Mouse (Mus musculus): ENCODE measurements around the gene Ly6g6c. TPM values are rescaled to one million over a fixed set of nuclear protein-coding genes. Genes with fewer than 3 reads are reported as not detected.

Gene Ly6g6c
- polyA plus RNA-seq, 1 experiment from 2014 or later: not detected

- Histone ChIP-seq H3K4me2 (replicated peaks) (no peak overlapping the region), H3K4me3 (no peak overlapping the region), H3K9me3 (no peaks in the 10 kb centered on the region), H3K36me3 (no peaks in the 10 kb centered on the region), H3K27me3 (replicated peaks) (0 out of 2 replicates have a peak, but pooled peaks cover 2% of the 10 kb centered on the region), H3K9ac (no peak overlapping the region), H3K27ac (no peak overlapping the region), H3K4me1 (peaks cover 18% of the 10 kb centered on the region)
- ATAC-seq (ENCODE audit: low FRiP score, low read depth): no peak
- 74% methylated on average over 4 of the region's 4 CpGs for WGBS
Observed at GRCm38 (mm10) chr17:35080710-35081109, 15.5 kb downstream of the Ly6g6c start.

- no peak for ATAC-seq (ENCODE audit: low FRiP score, low read depth)
- no peaks in the 10 kb centered on the region for H3K27me3 ChIP-seq (replicated peaks)
- 83% methylated on average over 16 of the region's 16 CpGs for WGBS
Observed at GRCm38 (mm10) chr17:35082841-35083576, 17.8 kb downstream of the Ly6g6c start.

GRCm38 (mm10) chr17:35083929-35084497 lies 18.8 kb downstream of the Ly6g6c start:
- Histone ChIP-seq H3K4me2 (replicated peaks) (no peak overlapping the region), H3K9ac (no peak overlapping the region), H3K27me3 (replicated peaks) (no peaks in the 10 kb centered on the region), H3K9me3 (no peaks in the 10 kb centered on the region), H3K4me1 (no peaks in the 10 kb centered on the region), H3K27ac (no peak overlapping the region), H3K4me3 (no peak overlapping the region), H3K36me3 (no peaks in the 10 kb centered on the region)
- 76% methylated on average over 3 of the region's 3 CpGs for WGBS
- ATAC-seq (ENCODE audit: low FRiP score, low read depth): no peak

More at GRCm38 (mm10) chr17:35082841-35083576, 17.8 kb downstream of the Ly6g6c start:
- no peak overlapping the region for H3K9ac ChIP-seq
- no peaks in the 10 kb centered on the region for H3K36me3 ChIP-seq
- H3K4me2 ChIP-seq (replicated peaks): no peak overlapping the region
- H3K9me3 ChIP-seq: no peaks in the 10 kb centered on the region
- no peak overlapping the region for H3K4me3 ChIP-seq
- H3K27ac ChIP-seq: no peak overlapping the region
- H3K4me1 ChIP-seq: peaks cover 1% of the 10 kb centered on the region

- no peak within 1 kb of the TSS for H3K4me2 ChIP-seq (replicated peaks)
- 81% methylated on average over 7 of the region's 7 CpGs for WGBS
- ATAC-seq (ENCODE audit: low FRiP score, low read depth): no peak
- no peaks in the 10 kb centered on the region for H3K9me3 ChIP-seq
- H3K4me1 ChIP-seq: peaks cover 8% of the 10 kb centered on the region
- H3K27me3 ChIP-seq (replicated peaks): no peaks in the 10 kb centered on the region
- no peak within 1 kb of the TSS for H3K4me3 ChIP-seq
- H3K36me3 ChIP-seq: no peaks in the 10 kb centered on the region
- no peak within 1 kb of the TSS for H3K27ac ChIP-seq
- H3K9ac ChIP-seq: no peak within 1 kb of the TSS
Observed at GRCm38 (mm10) chr17:35085208-35085865, 20.1 kb downstream of the Ly6g6c start, which contains the start of gene Ly6g6f. Gene Ly6g6f (minus strand): TSS chr17:35085610.

- Histone ChIP-seq H3K27me3 (replicated peaks) (no peaks in the 10 kb centered on the region), H3K4me3 (no peak overlapping the region), H3K9ac (no peak overlapping the region), H3K27ac (no peak overlapping the region), H3K9me3 (no peaks in the 10 kb centered on the region), H3K4me2 (replicated peaks) (no peak overlapping the region), H3K4me1 (peaks cover 14% of the 10 kb centered on the region), H3K36me3 (peaks cover 19% of the 10 kb centered on the region)
- ATAC-seq (ENCODE audit: low FRiP score, low read depth): no peak
- WGBS: 55% methylated on average over 2 of the region's 2 CpGs
Observed at GRCm38 (mm10) chr17:35088151-35088550, 23.0 kb downstream of the Ly6g6c start.

GRCm38 (mm10) chr17:35088825-35089644 lies 23.8 kb downstream of the Ly6g6c start, which contains the start of gene Abhd16a:
Gene Abhd16a (plus strand): TSS chr17:35089263.
- H3K36me3 ChIP-seq: peaks cover 27% of the 10 kb centered on the region
- peak within 1 kb of the TSS; percentile 88 for H3K9ac ChIP-seq
- H3K9me3 ChIP-seq: no peaks in the 10 kb centered on the region
- H3K4me1 ChIP-seq: peaks cover 14% of the 10 kb centered on the region
- peak within 1 kb of the TSS; percentile 66 for H3K4me2 ChIP-seq (replicated peaks)
- peak; percentile 98 for ATAC-seq (ENCODE audit: low FRiP score, low read depth)
- H3K4me3 ChIP-seq: peak within 1 kb of the TSS; percentile 61
- WGBS: 3% methylated on average over 67 of the region's 67 CpGs
- peak within 1 kb of the TSS; percentile 87 for H3K27ac ChIP-seq
- no peaks in the 10 kb centered on the region for H3K27me3 ChIP-seq (replicated peaks)

- H3K36me3 ChIP-seq: peaks cover 39% of the 10 kb centered on the region
- H3K4me3 ChIP-seq: peak overlapping the region; percentile 61
- peak overlapping the region; percentile 32; the same call in 1 of the 2 replicates for H3K27ac ChIP-seq
- no peaks in the 10 kb centered on the region for H3K27me3 ChIP-seq (replicated peaks)
- H3K4me1 ChIP-seq: peaks cover 14% of the 10 kb centered on the region
- ATAC-seq (ENCODE audit: low FRiP score, low read depth): no peak
- H3K9me3 ChIP-seq: no peaks in the 10 kb centered on the region
- H3K9ac ChIP-seq: peak overlapping the region; percentile 88
- H3K4me2 ChIP-seq (replicated peaks): peak overlapping the region; percentile 66
- WGBS: 72% methylated on average over 8 of the region's 8 CpGs
Observed at GRCm38 (mm10) chr17:35090166-35090932, 25.2 kb downstream of the Ly6g6c start.

GRCm38 (mm10) chr17:35092403-35093198 lies 27.4 kb downstream of the Ly6g6c start:
- no peaks in the 10 kb centered on the region for H3K9me3 ChIP-seq
- no peak for ATAC-seq (ENCODE audit: low FRiP score, low read depth)
- H3K4me3 ChIP-seq: no peak overlapping the region
- H3K4me2 ChIP-seq (replicated peaks): no peak overlapping the region
- no peak overlapping the region for H3K27ac ChIP-seq
- H3K9ac ChIP-seq: no peak overlapping the region
- peaks cover 14% of the 10 kb centered on the region for H3K4me1 ChIP-seq
- H3K27me3 ChIP-seq (replicated peaks): no peaks in the 10 kb centered on the region
- peaks cover 59% of the 10 kb centered on the region for H3K36me3 ChIP-seq
- 94% methylated on average over 14 of the region's 14 CpGs for WGBS

GRCm38 (mm10) chr17:35094475-35095365 lies 29.5 kb downstream of the Ly6g6c start:
- no peaks in the 10 kb centered on the region for H3K9me3 ChIP-seq
- H3K9ac ChIP-seq: 0 out of 2 replicates have a peak overlapping the region, but pooled peaks have one; percentile 29
- 93% methylated on average over 15 of the region's 15 CpGs for WGBS
- H3K36me3 ChIP-seq: peaks cover 76% of the 10 kb centered on the region
- H3K4me2 ChIP-seq (replicated peaks): no peak overlapping the region
- no peak overlapping the region for H3K27ac ChIP-seq
- H3K4me1 ChIP-seq: peaks cover 12% of the 10 kb centered on the region
- no peaks in the 10 kb centered on the region for H3K27me3 ChIP-seq (replicated peaks)
- no peak overlapping the region for H3K4me3 ChIP-seq
- ATAC-seq (ENCODE audit: low FRiP score, low read depth): no peak

GRCm38 (mm10) chr17:35096597-35096996 lies 31.4 kb downstream of the Ly6g6c start:
- Histone ChIP-seq H3K4me3 (no peak overlapping the region), H3K9ac (no peak overlapping the region), H3K4me1 (no peaks in the 10 kb centered on the region), H3K9me3 (no peaks in the 10 kb centered on the region), H3K36me3 (peaks cover 91% of the 10 kb centered on the region), H3K27ac (no peak overlapping the region), H3K4me2 (replicated peaks) (no peak overlapping the region), H3K27me3 (replicated peaks) (no peaks in the 10 kb centered on the region)
- 85% methylated on average over 12 of the region's 12 CpGs for WGBS
- ATAC-seq (ENCODE audit: low FRiP score, low read depth): no peak
